Mouse (Mus musculus) testis, postnatal 10 days (tissue): ENCODE measurements at regions not wholly inside any gene's neighbourhood (a gene's known extent, or its start where the extent isn't known, plus 50 kb on each side); places are given as distances from the start of the nearest gene placed in this dataset.

Source experiments
- DNase-seq: peaks from one replicate; pipeline ENCODE4 v3.0.0; 2021; ENCODE audit warnings: low spot score

GRCm38 (mm10) chr3:50761766-50762165, 318.4 kb upstream of the Slc7a11 start:
- DNase-seq: no peak

- DNase-seq: no peak
These were observed 314.7 kb upstream of the Slc7a11 start for GRCm38 (mm10) chr3:50758106-50758505.

GRCm38 (mm10) chr3:50737173-50737572, 293.8 kb upstream of the Slc7a11 start:
- no peak for DNase-seq

- no peak for DNase-seq
These were observed 275.6 kb upstream of the Slc7a11 start for GRCm38 (mm10) chr3:50719035-50719434.

GRCm38 (mm10) chr3:50713463-50713862, 270.0 kb upstream of the Slc7a11 start:
- no peak for DNase-seq

GRCm38 (mm10) chr3:50709415-50709989, 266.1 kb upstream of the Slc7a11 start:
- DNase-seq: no peak

GRCm38 (mm10) chr3:50706707-50707106, 263.3 kb upstream of the Slc7a11 start:
- no peak for DNase-seq

- DNase-seq: no peak
These were observed 251.7 kb upstream of the Slc7a11 start for GRCm38 (mm10) chr3:50694904-50695680.

- no peak for DNase-seq
These were observed 251.1 kb upstream of the Slc7a11 start for GRCm38 (mm10) chr3:50694497-50694896.

- no peak for DNase-seq
These were observed 248.9 kb upstream of the Slc7a11 start for GRCm38 (mm10) chr3:50692306-50692705.

- no peak for DNase-seq
These were observed 247.3 kb upstream of the Slc7a11 start for GRCm38 (mm10) chr3:50690750-50691149.

- no peak for DNase-seq
These were observed 246.0 kb upstream of the Slc7a11 start for GRCm38 (mm10) chr3:50689375-50689774.

- no peak for DNase-seq
These were observed 244.3 kb upstream of the Slc7a11 start for GRCm38 (mm10) chr3:50687755-50688154.

GRCm38 (mm10) chr3:50678611-50678988, 235.2 kb upstream of the Slc7a11 start:
- no peak for DNase-seq

- no peak for DNase-seq
These were observed 234.7 kb upstream of the Slc7a11 start for GRCm38 (mm10) chr3:50677953-50678610.

- DNase-seq: no peak
These were observed 232.4 kb upstream of the Slc7a11 start for GRCm38 (mm10) chr3:50675769-50676168.

- no peak for DNase-seq
These were observed 231.6 kb upstream of the Slc7a11 start for GRCm38 (mm10) chr3:50674860-50675566.

GRCm38 (mm10) chr3:50665316-50665715, 221.9 kb upstream of the Slc7a11 start:
- DNase-seq: no peak

- no peak for DNase-seq
These were observed 217.6 kb upstream of the Slc7a11 start for GRCm38 (mm10) chr3:50660966-50661365.

GRCm38 (mm10) chr3:50660566-50660965, 217.2 kb upstream of the Slc7a11 start:
- DNase-seq: no peak

- DNase-seq: no peak
These were observed 214.5 kb upstream of the Slc7a11 start for GRCm38 (mm10) chr3:50657890-50658289.

- DNase-seq: no peak
These were observed 211.0 kb upstream of the Slc7a11 start for GRCm38 (mm10) chr3:50654441-50654840.

GRCm38 (mm10) chr3:50652265-50652664, 208.9 kb upstream of the Slc7a11 start:
- no peak for DNase-seq
